Mouse (Mus musculus) B cell, adult (primary cell): ENCODE data around the gene Dnajc11. TPM values are rescaled to one million over a fixed set of nuclear protein-coding genes. Genes with fewer than 3 reads are reported as not detected.

ENCODE experiments used
- total RNA-seq: library from RNA; stranded (reverse); gene quantifications from 4 replicates; pipeline ENCODE4 v1.2.4, GENCODE M21; 2023; ENCODE audit not compliant: inconsistent age

The Dnajc11 gene
- total RNA-seq, result 63.0 to 74.3 TPM (median 70.1 TPM) in 4 replicates

DNA sequence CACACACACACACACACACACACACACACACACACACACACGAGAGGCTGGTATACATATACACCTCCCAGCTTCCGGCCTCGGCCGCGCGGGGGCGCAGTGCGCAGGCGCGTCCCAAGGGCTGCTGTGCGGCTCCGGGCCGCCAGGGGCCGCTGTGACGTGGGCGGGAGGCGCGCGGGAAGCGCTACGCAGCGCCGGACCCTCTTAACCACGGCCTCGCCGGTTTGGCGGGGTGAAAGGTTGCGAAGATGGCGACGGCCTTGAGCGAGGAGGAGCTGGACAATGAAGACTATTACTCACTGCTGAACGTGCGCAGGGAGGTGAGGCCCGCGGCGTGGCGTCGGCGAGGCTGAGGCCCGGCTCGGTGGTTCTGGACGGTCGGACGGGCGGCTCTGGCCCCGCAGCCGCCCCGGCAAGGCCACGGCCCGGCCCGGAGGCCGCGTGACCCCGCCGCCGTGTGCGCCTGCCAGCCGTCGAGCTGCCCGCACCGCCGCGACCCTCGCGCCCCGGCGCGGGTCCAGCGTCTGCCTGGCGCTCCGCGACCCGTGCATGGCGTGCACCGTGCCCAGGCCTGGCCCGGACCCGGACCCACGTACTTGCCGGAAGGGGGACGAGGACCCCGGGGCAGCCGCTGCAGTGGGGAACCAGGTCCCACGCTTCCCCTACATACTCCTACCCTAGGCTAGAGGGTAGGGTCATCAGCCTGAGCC, at the start of gene Dnajc11:
Gene Dnajc11, plus strand, starts transcription at position 187 of the 710 bp plus-strand sequence.

DNA sequence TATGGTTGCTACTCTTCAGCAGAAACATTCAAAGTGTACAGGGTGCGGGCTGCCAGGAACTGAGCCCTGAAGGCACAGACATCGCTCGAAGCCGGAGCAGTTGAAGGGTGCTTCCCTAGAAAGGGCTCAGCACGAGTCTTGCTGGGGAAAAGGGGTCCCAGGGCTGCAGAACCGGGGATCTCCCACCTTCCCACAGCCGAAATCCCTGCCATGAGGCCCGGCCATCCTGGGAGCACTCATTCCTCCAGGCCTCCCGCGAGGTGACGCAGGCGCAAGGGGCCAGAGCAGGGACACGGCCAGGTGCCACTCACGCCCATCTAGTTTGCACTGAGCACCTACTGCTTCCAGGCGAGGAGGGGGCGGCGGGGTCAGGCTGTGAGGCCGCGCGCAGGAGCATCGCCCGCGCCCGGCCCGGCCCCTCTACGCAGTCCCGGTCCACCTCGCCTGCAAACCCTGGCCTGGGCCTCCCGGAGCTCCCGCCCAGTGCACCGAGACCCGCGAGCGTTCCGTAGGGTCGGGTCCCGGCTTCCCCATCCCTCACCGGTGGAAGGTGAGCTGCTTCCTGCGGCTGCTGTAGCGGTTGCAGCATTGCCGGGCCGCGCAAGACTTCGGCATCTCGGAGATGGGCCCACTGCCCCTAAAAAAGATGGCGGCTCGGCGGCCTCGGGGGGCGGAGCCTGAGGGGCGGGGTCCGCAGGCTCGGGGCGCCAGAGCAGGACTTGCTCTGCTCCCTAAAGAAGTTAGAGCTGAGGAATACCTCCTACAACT, 55.0 kb downstream of the Dnajc11 start, which contains the start of gene Thap3:
Gene Thap3, minus strand, starts transcription at position 656 of the 768 bp plus-strand sequence.

GRCm38 (mm10) chr4:151996173-151996950, 62.9 kb downstream of the Dnajc11 start, which contains the start of gene Phf13:
Phf13 (minus strand) TSS chr4:151996258.

DNA sequence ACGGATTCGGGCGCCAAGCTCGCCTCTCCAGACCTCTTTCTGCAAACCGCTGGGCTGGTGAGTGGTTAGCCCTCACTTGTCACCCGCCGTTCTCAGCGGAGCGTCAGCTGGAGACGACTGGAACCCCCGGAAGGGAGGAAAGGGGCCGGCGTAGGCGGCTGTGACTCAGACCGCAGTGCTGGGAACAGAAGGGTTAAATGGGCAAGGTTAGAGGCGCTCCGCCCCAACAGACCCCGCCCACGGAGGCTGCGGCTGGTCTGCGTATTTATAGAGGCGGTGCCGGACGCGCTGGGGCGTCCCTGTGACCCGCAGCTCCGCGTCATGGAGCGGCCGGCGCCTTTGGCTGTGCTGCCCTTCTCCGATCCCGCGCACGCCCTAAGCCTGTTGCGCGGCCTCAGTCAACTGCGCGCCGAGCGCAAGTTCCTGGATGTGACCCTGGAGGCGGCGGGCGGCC, 75.2 kb downstream of the Dnajc11 start, which contains the start of gene Klhl21:
Gene Klhl21, plus strand, starts transcription at position 182 of the 454 bp plus-strand sequence.

DNA sequence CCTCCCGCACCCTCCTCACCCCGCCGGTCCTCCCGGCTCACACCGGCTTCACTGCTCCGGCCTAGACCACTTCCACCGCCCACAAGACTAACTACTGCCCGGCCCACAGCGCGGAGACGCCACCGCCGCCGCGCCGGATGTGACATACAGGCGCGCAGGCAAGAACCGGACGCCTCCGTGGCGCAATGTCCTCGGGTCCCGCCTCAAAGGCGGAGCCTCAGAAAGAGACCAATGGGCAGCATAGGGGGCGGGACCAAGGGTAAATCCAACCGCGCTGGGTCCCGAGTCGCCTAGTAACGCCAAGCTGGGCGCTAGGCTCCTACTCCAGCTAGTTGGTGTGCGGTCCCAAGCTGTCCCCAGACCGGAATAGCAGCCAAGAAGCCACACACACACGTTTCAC, 94.0 kb downstream of the Dnajc11 start, which contains the start of gene Zbtb48:
Gene Zbtb48, minus strand, starts transcription at position 148 of the 400 bp plus-strand sequence.

Other genes with a start within 250 kb of the Dnajc11 start
- gene Camta1, start 71.8 kb upstream of the Dnajc11 start, total RNA-seq, result 29.0 to 45.3 TPM (median 38.0 TPM) in 4 replicates
- 32.4 to 40.3 TPM (median 37.0 TPM) in 4 replicates for gene Thap3, start 55.3 kb downstream of the Dnajc11 start, total RNA-seq
- gene Phf13, start 62.6 kb downstream of the Dnajc11 start, total RNA-seq, result 4.3 to 4.9 TPM (median 4.6 TPM) in 4 replicates
- 16.6 to 19.0 TPM (median 17.2 TPM) in 4 replicates for gene Klhl21, start 75.1 kb downstream of the Dnajc11 start, total RNA-seq
- gene Zbtb48, start 94.0 kb downstream of the Dnajc11 start, total RNA-seq, result 20.9 to 34.7 TPM (median 26.9 TPM) in 4 replicates
- 0.19 to 0.69 TPM (median 0.51 TPM) in 3 of 4 replicates, not detected in the other for gene Tas1r1, start 104.9 kb downstream of the Dnajc11 start, total RNA-seq
- 39.8 to 45.6 TPM (median 41.7 TPM) in 4 replicates for gene Nol9, start 105.6 kb downstream of the Dnajc11 start, total RNA-seq
- 1.5 to 3.0 TPM (median 2.6 TPM) in 4 replicates for gene Plekhg5, start 138.8 kb downstream of the Dnajc11 start, total RNA-seq
- not detected in 4 replicates for gene Tnfrsf25, start 182.2 kb downstream of the Dnajc11 start, total RNA-seq
- gene Espn, start 218.7 kb downstream of the Dnajc11 start, total RNA-seq, result 0.99 to 1.7 TPM (median 1.0 TPM) in 4 replicates
- gene Hes2, start 225.2 kb downstream of the Dnajc11 start, total RNA-seq, result not detected in 4 replicates
- 3.3 to 7.2 TPM (median 5.1 TPM) in 4 replicates for gene Acot7, start 244.4 kb downstream of the Dnajc11 start, total RNA-seq